Mouse (Mus musculus) heart, postnatal 0 days (tissue): Measurements from ENCODE around the gene Nup214. TPM values are rescaled to one million over a fixed set of nuclear protein-coding genes. Genes with fewer than 3 reads are reported as not detected.

Experiments
- ATAC-seq: fragments of 200-750 bp; cut with Nextera tagmentation; 2 replicates; pipeline ENCODE4 v1.8.0; 2017; ENCODE audit warnings: low read depth, moderate number of reproducible peaks, moderate library complexity; ENCODE audit not compliant: insufficient read depth
- DNase-seq: peaks from one replicate; pipeline ENCODE4 v3.0.0-alpha.2; 2016; ENCODE audit warnings: low spot score
- H3K27ac ChIP-seq: fragments of 300-500 bp; sonication (generic); 2 replicates; pipeline ENCODE4 v1.5.1; 2014; ENCODE audit warnings: low read depth, mild to moderate bottlenecking
- H3K27me3 ChIP-seq: fragments of 300-500 bp; sonication (generic); 2 replicates; pipeline ENCODE4 v1.6.1; 2014; ENCODE audit warnings: low read length, mixed read lengths; ENCODE audit not compliant: control insufficient read depth, insufficient read depth
- H3K36me3 ChIP-seq: fragments of 300-500 bp; sonication (generic); replicated peaks from 2 replicates; pipeline ENCODE4 v1.6.1; 2014; ENCODE audit warnings: low read length, mixed read lengths; ENCODE audit not compliant: control insufficient read depth, insufficient read depth
- H3K4me1 ChIP-seq: fragments of 300-500 bp; sonication (generic); 2 replicates; pipeline ENCODE4 v1.6.1; 2014; ENCODE audit warnings: antibody characterized with exemption; ENCODE audit not compliant: control insufficient read depth, insufficient read depth
- H3K4me2 ChIP-seq: fragments of 300-500 bp; sonication (generic); 2 replicates; pipeline ENCODE4 v1.6.1; 2014; ENCODE audit warnings: low read depth, mild to moderate bottlenecking, low read length, moderate library complexity
- H3K4me3 ChIP-seq: fragments of 300-500 bp; sonication (generic); 2 replicates; pipeline ENCODE4 v1.5.1; 2014; ENCODE audit warnings: low read depth, low read length
- H3K9ac ChIP-seq: fragments of 300-500 bp; sonication (generic); replicated peaks from 2 replicates; pipeline ENCODE4 v1.6.1; 2014; ENCODE audit warnings: low read depth, low read length, mixed read lengths
- H3K9me3 ChIP-seq: fragments of 300-500 bp; sonication (generic); replicated peaks from 2 replicates; pipeline ENCODE4 v1.6.1; 2016; ENCODE audit warnings: low read length; ENCODE audit not compliant: control insufficient read depth
- CTCF ChIP-seq: IDR thresholded peaks from 2 replicates; pipeline ENCODE4 v1.5.1; 2016; ENCODE audit warnings: antibody characterized with exemption, control low read depth, low read depth
- EP300 ChIP-seq: IDR thresholded peaks from 2 replicates; pipeline ENCODE4 v1.6.1; 2016; ENCODE audit warnings: antibody characterized with exemption, low read depth
- WGBS: fragments of 180-500 bp; shearing (Covaris S2); extraction: QIAGEN DNeasy Blood & Tissue Kit; methylation state at CpG from one replicate; pipeline ENCODE4 v1.1.7; 2014; 5-methylcytosine and 5-hydroxymethylcytosine counted together
- polyA plus RNA-seq: library from polyadenylated mRNA; unstranded; fragments of >200 nt; fragmentation: Nextera tagmentation; extraction: Ambion mirVana; gene quantifications from 2 replicates; pipeline ENCODE4 v1.2.1, GENCODE M21; 2015
- total RNA-seq: library from RNA; depleted of rRNA; stranded (reverse); fragments of >200 nt; gene quantifications from 2 replicates; pipeline ENCODE4 v1.2.3, GENCODE M21; 2014; ENCODE audit warnings: low replicate concordance

Nup214 gene
- total and polyA plus RNA-seq, 2 experiments from 2014 or later, result 17.3 to 35.7 TPM

DNA sequence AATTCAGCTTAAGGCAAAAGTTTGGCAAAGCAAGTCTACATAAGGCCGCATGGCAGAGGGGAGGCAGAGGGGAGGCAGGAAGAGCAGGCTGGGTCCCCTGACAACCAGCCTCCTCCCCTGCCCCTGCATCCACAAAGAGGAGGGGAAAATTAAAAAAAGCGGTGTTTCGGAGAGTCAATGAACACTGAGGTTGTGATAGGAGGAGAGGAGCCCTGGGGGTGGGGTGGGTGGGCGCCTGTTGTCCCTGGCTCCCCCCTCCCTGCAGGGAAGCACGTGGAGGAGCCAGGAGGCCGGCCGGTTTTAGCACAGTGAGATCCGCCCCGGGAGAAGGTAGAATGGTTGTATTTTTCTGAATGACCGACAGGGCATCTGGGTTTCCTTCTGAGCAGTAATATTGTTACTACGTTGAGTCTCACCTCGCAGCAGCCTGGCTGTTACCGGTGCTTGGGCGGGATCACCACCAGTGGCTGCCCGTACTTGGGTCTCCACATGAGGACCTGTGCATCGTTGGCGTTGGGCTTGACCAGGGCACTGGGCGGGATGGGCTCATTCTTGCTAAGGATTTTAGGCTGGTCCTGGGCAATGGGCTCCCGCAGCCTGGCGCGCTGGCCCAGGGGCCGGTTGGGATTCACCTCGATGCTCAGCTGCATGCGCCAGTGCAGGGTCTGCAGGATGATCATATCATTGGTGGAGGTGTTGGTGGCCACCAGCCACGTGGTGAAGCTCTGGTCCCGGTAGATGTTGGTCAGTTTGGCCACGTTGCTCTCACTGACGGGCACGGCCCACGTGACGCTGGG lies 94.8 kb downstream of the Nup214 start:
- H3K27me3 ChIP-seq, result no peaks in the 10 kb centered on the region
- no peak overlapping the region for H3K27ac ChIP-seq
- no peaks in the 10 kb centered on the region for H3K9me3 ChIP-seq
- no peak overlapping the region; the same call in 1 of the 2 replicates for H3K9ac ChIP-seq
- H3K36me3 ChIP-seq, result peaks cover 28% of the 10 kb centered on the region
- no peak overlapping the region for H3K4me2 ChIP-seq
- WGBS, result 57% methylated on average over 31 of the region's 31 CpGs
- DNase-seq (no peak), ATAC-seq (no peak)
- peaks cover 34% of the 10 kb centered on the region for H3K4me1 ChIP-seq
- no peak overlapping the region for H3K4me3 ChIP-seq
- no peak for TF ChIP-seq CTCF
- no peak for TF ChIP-seq EP300

DNA sequence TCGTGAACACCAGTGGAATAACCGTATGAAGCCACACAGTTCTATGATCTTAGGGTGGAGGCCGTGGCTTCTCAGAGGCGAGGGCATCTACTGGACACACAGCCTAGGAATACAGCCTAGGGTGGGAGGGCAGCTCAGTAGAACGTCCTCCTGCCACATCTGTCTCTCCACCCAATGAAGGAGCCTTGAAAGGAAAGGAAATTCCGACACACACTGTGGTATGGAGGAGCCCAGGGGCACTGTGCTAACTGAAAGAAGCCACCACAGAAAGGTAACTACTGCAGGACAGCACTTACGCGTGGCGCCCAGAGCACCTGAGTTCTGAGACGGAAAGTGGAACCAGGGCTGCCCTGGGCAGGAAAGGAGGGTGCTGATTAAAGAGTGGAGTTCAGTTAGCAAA lies 96.5 kb downstream of the Nup214 start:
- Histone ChIP-seq H3K27me3 (no peaks in the 10 kb centered on the region), H3K4me3 (no peak overlapping the region), H3K27ac (no peak overlapping the region), H3K9me3 (no peaks in the 10 kb centered on the region), H3K4me1 (peaks cover 24% of the 10 kb centered on the region), H3K9ac (no peak overlapping the region), H3K4me2 (no peak overlapping the region), H3K36me3 (peaks cover 28% of the 10 kb centered on the region)
- ATAC-seq, result no peak
- 91% methylated on average over 10 of the region's 10 CpGs for WGBS
- no peak for TF ChIP-seq CTCF
- TF ChIP-seq EP300, result no peak
- no peak for DNase-seq

DNA sequence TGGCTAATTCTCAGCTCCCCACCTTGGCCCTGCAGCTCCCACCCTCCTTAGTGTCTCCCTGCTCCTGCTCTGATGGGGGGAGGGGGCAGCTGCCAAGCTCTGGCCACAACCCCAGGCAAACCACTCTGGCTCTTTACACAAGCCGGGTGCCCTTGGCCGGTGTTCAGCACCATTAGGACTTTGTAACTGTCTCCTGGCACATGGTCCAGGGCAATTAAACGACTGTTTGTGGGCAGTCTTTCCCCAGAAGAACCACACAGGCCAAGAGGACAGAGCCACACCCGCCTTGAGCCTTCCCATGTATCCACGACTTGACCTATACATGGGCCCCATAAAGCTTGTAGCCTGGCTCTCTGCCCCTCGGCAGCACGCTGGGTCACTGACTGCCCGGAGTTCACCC lies 100.2 kb downstream of the Nup214 start:
- Histone ChIP-seq H3K27me3 (no peaks in the 10 kb centered on the region), H3K9ac (no peak overlapping the region), H3K9me3 (no peaks in the 10 kb centered on the region), H3K4me1 (peaks cover 30% of the 10 kb centered on the region), H3K4me3 (no peak overlapping the region), H3K36me3 (peaks cover 2% of the 10 kb centered on the region; the same call in 1 of the 2 replicates), H3K4me2 (no peak overlapping the region), H3K27ac (peak overlapping the region; percentile 77)
- TF ChIP-seq CTCF (no peak), EP300 (no peak)
- WGBS, result 37% methylated on average over 8 of the region's 8 CpGs
- DNase-seq (no peak), ATAC-seq (peak; percentile 49)

DNA sequence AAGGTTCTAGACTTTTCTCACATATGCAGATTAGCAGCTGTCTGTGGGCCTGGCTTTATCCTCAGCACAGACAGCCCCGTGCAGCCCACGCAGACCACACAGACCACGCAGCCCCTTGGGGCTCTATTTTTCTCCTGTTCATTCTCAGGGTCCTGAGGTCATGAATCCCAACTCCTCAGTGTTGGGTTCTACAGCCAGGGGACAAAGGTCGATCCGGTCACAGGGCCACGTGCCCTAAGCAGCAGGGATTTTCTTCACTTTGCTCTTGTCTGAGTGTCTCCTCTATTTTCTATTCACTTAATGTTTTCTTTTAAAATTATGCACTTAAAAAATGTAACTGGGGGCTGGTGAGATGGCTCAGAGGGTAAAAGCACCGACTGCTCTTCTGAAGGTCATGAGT lies 101.1 kb downstream of the Nup214 start:
- H3K4me3 ChIP-seq, result no peak overlapping the region
- H3K27ac ChIP-seq, result peak overlapping the region; percentile 77
- ATAC-seq, result no peak
- no peak for DNase-seq
- no peak for TF ChIP-seq EP300
- no peak for TF ChIP-seq CTCF
- 63% methylated on average over 7 of the region's 7 CpGs for WGBS
- no peaks in the 10 kb centered on the region for H3K27me3 ChIP-seq
- H3K9me3 ChIP-seq, result no peaks in the 10 kb centered on the region
- no peaks in the 10 kb centered on the region for H3K36me3 ChIP-seq
- peaks cover 40% of the 10 kb centered on the region for H3K4me1 ChIP-seq
- H3K4me2 ChIP-seq, result no peak overlapping the region
- no peak overlapping the region for H3K9ac ChIP-seq

DNA sequence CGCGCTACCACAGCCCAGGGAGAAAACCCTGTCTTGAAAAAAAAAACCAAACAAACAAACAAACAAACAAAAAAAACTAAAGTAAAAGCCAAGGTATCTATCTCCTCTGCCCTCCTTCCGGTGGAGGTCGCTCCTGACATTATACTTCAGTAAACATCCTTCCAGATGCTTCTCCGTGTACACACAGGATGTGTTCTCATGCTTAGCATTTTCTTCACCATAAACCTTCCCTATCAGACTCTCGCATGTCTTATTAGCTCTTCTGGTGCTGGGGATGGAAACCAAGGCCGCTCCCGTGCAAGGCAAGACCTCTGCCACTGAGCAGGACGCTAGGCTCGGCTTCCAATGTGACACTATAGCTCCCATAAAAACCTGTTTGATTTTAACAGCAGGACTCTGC lies 103.5 kb downstream of the Nup214 start:
- no peak for DNase-seq
- peaks cover 46% of the 10 kb centered on the region for H3K4me1 ChIP-seq
- TF ChIP-seq EP300, result no peak
- TF ChIP-seq CTCF, result no peak
- 63% methylated on average over 10 of the region's 10 CpGs for WGBS
- H3K4me2 ChIP-seq, result peak overlapping the region; percentile 97
- peak overlapping the region; percentile 90 for H3K27ac ChIP-seq
- ATAC-seq, result no peak
- H3K27me3 ChIP-seq, result no peaks in the 10 kb centered on the region
- peak overlapping the region; percentile 45; the same call in 1 of the 2 replicates for H3K9ac ChIP-seq
- H3K4me3 ChIP-seq, result peak overlapping the region; percentile 67; the same call in 1 of the 2 replicates
- no peaks in the 10 kb centered on the region for H3K9me3 ChIP-seq
- H3K36me3 ChIP-seq, result no peaks in the 10 kb centered on the region

DNA sequence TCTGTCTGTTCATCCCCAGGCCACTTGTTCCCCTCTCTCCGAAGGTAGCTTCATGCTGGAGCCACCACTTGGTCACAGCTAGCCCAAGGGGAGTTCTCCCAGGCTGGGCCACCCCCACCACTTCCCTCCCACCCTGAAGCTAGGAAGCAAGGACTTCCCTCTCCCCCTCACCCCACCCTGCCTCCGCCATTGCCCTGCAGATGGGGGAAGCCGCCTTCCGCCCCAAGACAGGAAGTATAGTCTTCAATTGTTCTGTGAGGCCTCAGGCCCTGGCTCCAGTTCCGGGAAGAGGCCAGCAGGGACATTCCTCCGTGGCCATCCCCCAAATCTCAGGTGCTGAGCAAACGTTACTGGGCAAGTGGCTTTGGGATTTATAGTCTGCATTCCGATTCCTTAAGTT lies 104.3 kb downstream of the Nup214 start:
- DNase-seq (no peak), ATAC-seq (peak; percentile 49)
- TF ChIP-seq CTCF (no peak), EP300 (no peak)
- H3K9me3 ChIP-seq, result no peaks in the 10 kb centered on the region
- H3K36me3 ChIP-seq, result no peaks in the 10 kb centered on the region
- H3K27me3 ChIP-seq, result no peaks in the 10 kb centered on the region
- H3K27ac ChIP-seq, result peak overlapping the region; percentile 90
- H3K4me3 ChIP-seq, result peak overlapping the region; percentile 67
- H3K4me1 ChIP-seq, result peaks cover 46% of the 10 kb centered on the region
- peak overlapping the region; percentile 45; the same call in 1 of the 2 replicates for H3K9ac ChIP-seq
- H3K4me2 ChIP-seq, result peak overlapping the region; percentile 97
- WGBS, result 9% methylated on average over 8 of the region's 8 CpGs
